Mouse (Mus musculus) left cerebral cortex, postnatal 4 days (tissue): ENCODE results near the gene Plcb1. TPM values are rescaled to one million over a fixed set of nuclear protein-coding genes. Genes with fewer than 3 reads are reported as not detected.

Experiments used
- DNase-seq: peaks from one replicate; pipeline ENCODE4 v3.0.0-alpha.2; 2022
- intact Hi-C: fragments of 180-260 bp; cut with DNase I; formaldehyde crosslinking; loops from one replicate; pipeline ENCODE4 v1.15.1; 2025
- total RNA-seq, 2 experiments: library from RNA; stranded (reverse); gene quantifications; 2 replicates each; pipeline ENCODE4 v1.2.3; 2021

Gene Plcb1
- total RNA-seq, 2 experiments from 2014 or later, result 109 to 115 TPM

DNA sequence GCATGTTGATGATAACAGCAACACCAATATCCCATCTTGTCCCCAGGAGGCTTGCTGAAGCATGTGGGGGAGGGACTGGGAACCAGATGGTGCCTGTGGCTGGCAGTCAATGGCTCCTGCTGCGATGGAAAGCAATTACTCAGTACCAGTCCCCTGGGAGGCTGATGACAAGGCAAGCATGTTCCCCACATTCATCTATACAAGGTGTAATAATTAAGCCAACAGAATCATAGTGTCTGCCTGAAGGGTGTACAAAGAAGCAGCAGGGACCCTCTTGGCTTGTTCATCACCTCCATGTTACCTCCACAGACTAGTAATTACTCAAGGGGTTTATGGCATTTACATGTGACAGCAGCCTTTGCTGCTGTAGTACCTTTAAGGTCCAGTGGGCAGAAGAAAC lies 125.0 kb downstream of the Plcb1 start:
- peak; percentile 91 for DNase-seq
- intact Hi-C loops, result no loop called here

- intact Hi-C loops, result no loop called here
- DNase-seq, result no peak
Measured at GRCm38 (mm10) chr2:134911360-134911759, 125.5 kb downstream of the Plcb1 start.

DNA sequence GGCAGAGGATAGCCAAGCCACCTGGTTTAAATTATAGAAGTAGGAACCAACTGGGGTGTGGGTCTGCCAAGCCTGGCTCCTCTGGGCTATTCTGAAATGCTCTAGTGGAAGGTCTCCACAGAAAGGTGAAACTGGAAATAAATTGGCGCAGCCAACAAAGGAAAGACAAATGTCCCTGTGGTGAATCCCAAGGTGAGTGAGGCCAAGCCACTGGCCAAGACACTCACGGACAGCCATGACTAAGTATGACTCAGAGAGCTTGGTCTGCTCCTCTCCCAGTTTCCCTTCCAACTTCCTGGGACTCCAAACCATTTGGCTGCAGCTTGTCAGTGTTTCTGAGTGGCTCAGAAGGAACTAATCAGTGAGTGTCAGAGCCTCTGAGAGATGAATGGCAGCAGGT lies 126.7 kb downstream of the Plcb1 start:
- intact Hi-C loops, result no loop called here
- DNase-seq, result no peak

DNA sequence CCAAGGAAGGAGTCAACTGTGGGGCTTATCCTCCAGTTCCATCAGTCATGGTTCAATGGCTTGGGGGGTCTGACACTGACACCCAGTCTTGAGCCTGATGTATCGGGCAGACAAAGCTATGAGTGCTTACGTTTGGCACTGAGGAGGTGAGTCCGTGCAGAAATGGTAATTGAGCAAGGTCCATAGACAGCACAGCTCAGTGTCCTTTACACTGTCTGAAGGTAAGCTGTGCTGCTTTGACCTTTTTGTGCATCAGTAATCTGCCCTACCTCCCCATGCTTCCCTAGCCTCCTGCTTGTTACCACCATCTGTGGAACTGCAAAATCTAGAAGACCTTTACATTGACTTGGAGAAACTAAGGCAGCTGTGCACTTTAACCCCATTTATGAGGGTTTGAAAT lies 127.7 kb downstream of the Plcb1 start:
- intact Hi-C loops, result no loop called here

DNA sequence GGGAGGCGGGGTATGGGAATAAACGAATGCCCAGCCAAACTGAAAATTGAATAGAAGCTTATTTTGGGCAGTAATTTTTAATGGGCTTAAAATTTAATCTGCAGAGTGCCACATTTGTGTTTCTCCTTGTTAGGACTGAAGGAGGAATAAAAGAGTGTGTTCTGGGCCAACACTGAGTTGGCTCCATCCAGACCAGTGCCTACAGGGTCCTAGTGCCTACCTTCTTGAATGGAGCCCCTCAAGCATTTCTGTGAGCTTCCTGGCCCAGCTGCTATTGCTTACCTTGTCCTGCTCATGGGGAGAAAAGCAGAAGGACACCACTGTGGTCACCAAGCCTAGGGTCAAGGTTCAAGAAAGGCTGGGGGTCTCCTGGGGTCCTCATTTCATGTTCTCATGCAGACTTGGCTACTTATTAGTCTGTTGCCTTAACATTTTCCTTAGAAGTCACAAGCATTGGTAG lies 128.3 kb downstream of the Plcb1 start:
- no peak for DNase-seq
- intact Hi-C loops, result no loop called here

More for the DNA sequence above, 127.7 kb downstream of the Plcb1 start:
- no peak for DNase-seq

GRCm38 (mm10) chr2:134915035-134915434 lies 129.2 kb downstream of the Plcb1 start:
- DNase-seq, result no peak
- intact Hi-C loops, result no loop called here

- intact Hi-C loops, result loop anchor here (10.0 kb wide), 2 partner anchors 136 to 404 kb away; partner anchors contain the start of gene Plcb1
Measured at GRCm38 (mm10) chr2:134920611-134921280, 134.9 kb downstream of the Plcb1 start.

DNA sequence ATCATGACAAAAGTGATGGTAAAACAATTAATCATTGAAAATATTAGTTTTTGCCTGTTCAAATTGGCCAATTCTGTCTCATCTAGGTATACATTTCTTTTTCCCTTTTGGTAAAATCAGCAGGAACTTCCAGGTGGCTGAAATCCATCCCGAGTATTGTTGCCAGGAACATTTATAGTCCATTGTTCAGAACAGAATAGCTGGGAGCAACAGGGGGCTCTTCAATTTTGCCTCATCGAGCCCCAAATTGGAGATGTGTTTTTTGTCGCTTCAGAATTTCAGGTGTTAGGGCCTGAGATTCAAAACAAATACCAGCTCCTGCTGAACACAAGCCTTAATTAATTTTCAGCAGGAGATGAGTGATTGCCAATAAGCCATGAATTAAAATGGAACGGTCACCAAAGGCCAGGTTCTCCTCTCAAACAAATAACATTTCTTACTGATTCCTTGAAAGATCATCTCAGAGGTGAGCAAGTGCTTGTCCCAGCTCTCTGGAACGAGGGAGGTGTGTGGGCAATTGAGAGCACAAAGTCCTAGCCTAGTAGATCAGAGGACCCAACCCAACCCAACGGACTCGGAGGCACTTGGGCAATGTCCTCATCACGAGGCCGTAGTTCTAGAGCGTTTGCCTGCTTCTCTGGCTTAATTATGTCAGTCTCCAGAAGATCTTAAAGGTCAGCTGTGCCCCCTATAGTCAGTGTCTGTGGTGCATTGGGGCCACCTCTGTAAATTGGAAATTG lies 136.9 kb downstream of the Plcb1 start:
- no peak for DNase-seq
- intact Hi-C loops, result loop anchor here (10.0 kb wide), 2 partner anchors 138 to 402 kb away; partner anchors contain the start of gene Plcb1

More at GRCm38 (mm10) chr2:134920611-134921280, 134.9 kb downstream of the Plcb1 start:
- peak; percentile 74 for DNase-seq

DNA sequence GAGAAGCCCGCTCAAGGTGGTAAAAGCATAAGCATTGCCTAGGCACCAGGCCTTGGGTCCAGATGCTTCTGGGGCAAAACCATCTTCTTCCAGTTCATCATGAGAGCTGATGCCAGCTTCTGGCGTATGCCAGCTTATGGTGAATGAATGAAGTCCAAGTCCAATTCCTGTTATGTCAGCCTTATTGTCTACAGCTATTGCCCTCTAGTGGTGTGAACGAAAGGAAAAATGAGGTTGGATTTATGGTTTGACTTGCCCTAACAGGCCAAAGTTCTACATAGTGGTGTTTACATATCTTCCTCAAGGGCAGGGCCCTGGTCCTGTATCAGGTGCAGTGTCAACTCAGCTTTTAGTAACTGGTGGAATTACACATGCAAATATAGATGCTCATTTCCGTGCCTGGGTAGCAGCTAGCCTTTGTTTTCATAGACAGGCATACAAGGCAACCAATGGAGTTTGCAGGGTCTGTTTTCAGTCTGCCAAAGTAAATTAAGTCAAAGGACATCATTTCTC lies 138.3 kb downstream of the Plcb1 start:
- intact Hi-C loops, result loop anchor here (10.0 kb wide), 2 partner anchors 139 to 401 kb away; partner anchors contain the start of gene Plcb1

GRCm38 (mm10) chr2:134926266-134926665 lies 140.4 kb downstream of the Plcb1 start:
- DNase-seq, result no peak
- intact Hi-C loops, result loop anchor here (10.0 kb wide), 2 partner anchors 141 to 399 kb away; partner anchors contain the start of gene Plcb1

More for the DNA sequence above, 138.3 kb downstream of the Plcb1 start:
- no peak for DNase-seq

DNA sequence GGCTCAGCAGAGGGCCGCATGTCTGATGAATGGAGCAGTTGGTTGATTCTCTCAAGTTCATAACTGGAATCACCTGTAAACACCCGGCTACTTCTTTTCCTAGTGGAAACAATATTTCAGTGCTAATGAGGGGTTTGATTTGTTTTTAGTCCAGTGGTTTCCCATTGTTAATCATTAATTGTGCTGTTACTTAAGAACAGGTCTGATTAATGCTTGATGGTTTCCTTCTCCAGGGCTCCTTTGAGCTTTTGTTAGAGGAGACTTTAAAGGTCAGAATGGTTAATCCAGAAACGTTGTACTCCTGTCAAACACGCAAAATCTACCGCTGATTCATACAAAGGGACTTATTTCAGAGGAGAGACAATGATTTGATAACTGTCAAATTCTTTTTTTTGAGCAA lies 141.2 kb downstream of the Plcb1 start:
- DNase-seq, result no peak
- intact Hi-C loops, result loop anchor here (10.0 kb wide), 2 partner anchors 142 to 398 kb away; partner anchors contain the start of gene Plcb1

GRCm38 (mm10) chr2:134929452-134929851 lies 143.6 kb downstream of the Plcb1 start:
- peak; percentile 26 for DNase-seq
- intact Hi-C loops, result loop anchor here (10.0 kb wide), 2 partner anchors 145 to 395 kb away; partner anchors contain the start of gene Plcb1

DNA sequence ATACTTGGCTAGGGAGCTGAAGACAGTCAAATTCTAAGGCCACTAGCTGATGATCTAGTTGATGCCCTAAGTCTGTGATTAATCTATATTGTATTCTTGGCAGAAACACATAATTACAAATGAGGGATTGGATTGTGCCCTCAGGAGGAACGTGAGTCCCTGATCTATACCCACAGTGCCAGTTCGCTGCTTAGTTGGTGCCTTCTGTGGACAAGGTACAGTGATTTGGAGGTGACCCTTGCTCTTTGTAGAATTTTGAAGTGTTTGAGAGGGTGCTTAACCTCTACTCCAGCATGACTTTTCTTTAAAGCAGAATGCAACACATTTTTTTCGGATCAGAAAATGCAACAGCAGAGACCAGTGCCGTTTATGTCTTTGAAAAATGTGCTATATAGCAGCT lies 145.1 kb downstream of the Plcb1 start:
- DNase-seq, result no peak
- intact Hi-C loops, result no loop called here

GRCm38 (mm10) chr2:134931756-134932421 lies 146.0 kb downstream of the Plcb1 start:
- no peak for DNase-seq
- intact Hi-C loops, result no loop called here

GRCm38 (mm10) chr2:134935469-134935868 lies 149.6 kb downstream of the Plcb1 start:
- intact Hi-C loops, result no loop called here
- no peak for DNase-seq

DNA sequence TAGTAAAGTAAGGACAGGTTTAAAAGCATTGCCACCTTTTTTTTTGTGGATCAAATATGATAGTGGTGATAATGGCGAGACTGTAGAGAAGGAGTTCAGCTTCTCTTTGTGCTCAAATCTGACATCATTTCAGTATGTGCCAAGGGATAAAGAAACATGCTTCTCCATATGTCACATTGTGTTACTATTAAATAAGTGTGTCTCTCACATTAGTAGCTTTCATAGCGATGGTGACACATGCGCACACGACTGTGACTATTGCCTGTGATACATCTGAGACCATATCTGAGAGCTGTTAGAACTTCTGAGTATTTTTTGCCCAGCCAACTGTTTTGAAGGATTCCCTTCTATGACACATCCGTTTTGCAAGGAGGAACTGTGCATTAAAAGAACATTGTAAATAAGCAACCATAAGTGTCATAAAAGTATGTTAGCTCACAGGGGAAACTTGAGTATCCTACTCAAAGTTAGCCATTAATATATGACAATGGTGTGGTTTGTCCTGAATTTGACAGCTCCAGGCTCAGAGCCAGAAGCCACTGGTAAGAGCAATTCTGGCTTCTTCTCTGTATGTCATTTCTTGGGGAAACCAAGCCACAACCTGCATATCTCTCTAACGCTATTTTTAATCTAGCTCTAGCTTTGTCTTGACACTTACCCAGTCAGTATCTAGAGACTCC lies 150.2 kb downstream of the Plcb1 start:
- intact Hi-C loops, result no loop called here
- DNase-seq, result no peak

- intact Hi-C loops, result no loop called here
- DNase-seq, result no peak
Measured at GRCm38 (mm10) chr2:134937666-134938065, 151.8 kb downstream of the Plcb1 start.

DNA sequence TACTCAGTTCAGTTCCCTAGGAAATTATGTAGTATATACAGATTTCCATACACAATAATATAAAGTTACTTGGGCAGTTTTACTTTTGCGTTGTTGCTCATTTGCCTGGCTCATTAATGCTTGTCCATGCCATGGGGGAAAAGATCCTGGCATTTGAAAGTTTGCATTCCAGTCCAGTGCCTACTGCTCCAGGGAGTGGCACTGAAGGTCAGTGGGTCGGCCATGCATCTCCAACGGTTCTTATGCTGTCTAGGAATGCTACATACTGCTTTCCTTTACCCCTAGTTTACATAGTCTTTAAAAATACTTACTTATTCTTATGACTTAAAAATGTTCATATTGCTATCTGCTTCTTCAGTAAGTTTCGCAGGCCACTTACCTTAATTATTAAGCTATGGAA lies 156.2 kb downstream of the Plcb1 start:
- no peak for DNase-seq
- intact Hi-C loops, result no loop called here

DNA sequence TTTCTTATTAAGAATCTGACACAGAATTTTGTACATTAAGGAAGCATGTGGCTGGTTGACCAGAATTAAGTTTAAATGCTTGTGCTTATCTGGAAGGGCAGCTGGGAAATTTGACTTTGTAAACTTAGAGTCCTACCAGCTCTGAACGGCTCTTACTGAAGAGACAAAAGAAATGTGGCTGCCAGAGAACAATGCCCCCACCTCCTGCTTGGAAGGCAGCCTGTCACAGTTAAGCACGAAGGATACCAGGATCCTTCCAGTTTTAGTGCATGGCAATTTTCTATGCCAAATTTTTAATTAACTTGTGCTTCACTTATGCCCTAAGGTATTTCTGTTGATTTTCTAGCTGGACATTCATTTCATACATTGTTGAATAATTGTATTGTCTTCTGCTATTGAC lies 157.1 kb downstream of the Plcb1 start:
- intact Hi-C loops, result no loop called here

DNA sequence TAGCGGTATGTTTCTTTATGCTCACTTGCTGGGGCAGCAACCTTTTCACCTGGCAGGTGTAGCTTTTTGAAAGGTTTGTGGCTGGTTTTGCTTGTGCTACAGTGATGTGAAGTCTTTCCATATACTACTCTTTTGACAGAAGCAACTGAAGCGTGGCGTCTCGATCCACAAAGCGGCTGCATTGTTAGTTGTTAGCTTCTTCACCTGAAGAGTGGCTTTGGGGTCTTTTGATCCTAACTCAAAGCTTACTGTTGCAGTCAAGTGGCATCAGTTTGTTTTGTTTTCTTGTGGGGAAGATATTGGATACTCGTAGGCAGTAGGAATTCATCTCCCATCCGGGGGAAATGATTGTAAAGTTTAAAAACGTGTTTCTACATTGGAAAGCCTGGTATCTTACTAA lies 160.5 kb downstream of the Plcb1 start:
- intact Hi-C loops, result no loop called here
- DNase-seq, result no peak

More for the DNA sequence above, 157.1 kb downstream of the Plcb1 start:
- peak; percentile 10 for DNase-seq
